Mouse (Mus musculus): ENCODE measurements around the gene Dnaaf2. TPM values are rescaled to one million over a fixed set of nuclear protein-coding genes. Genes with fewer than 3 reads are reported as not detected.
A peak's percentile ranks its signal among the peaks of the same experiment; 100 is the strongest.

Dnaaf2 gene
- total RNA-seq (2021), result 1 to 10 TPM; 1.9 TPM
- long read RNA-seq, experiment 1, transcript Dnaaf2-201 (3 exons, 3,390 nt), result major isoform, 8 of 8 reads
- long read RNA-seq, experiment 1, partial matches to known transcripts, result 0 of 8 reads
- long read RNA-seq, experiment 1, other reads (novel, unspliced or antisense), result 0 of 8 reads
- long read RNA-seq, experiment 2, transcript Dnaaf2-201 (3 exons, 3,390 nt), result major isoform, 8 of 8 reads
- long read RNA-seq, experiment 2, partial matches to known transcripts, result 0 of 8 reads
- long read RNA-seq, experiment 2, other reads (novel, unspliced or antisense), result 0 of 8 reads

DNA sequence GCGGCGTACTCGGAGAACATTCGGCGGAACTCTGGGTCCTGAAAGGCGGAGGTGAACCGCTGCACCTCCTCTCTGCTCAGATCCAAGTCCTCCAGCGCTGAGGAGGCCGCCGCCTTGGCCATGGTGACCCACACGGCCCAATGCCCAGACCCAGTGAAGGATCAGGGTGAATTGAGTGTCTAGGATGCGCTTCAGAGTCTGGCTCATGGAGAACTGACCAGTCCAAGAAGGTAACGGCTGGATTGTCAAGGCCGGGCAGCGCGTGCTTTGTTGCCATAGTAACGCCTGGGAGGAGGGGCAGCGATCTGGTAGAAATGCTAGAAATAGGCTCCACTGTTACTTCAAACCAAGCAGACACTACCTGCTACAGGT is at the start of gene Dnaaf2:
Dnaaf2 (minus strand) TSS at position 266 of the 372 bp plus-strand sequence.
- TF ChIP-seq CTCF (conservative IDR thresholded peaks at IDR 0.05), result no peak
- peak; percentile 63 to 65 for DNase-seq (ENCODE audit: low spot score in 2 of 2)
- Histone ChIP-seq H3K4me3 (peak within 1 kb of the TSS; percentile 100), H3K27ac (peak within 1 kb of the TSS; percentile 95)

GRCm38 (mm10) chr12:69241771-69242431 is 43.7 kb upstream of the Dnaaf2 start:
- peak; percentile 64 to 79 for DNase-seq (ENCODE audit: low spot score in 2 of 2)

GRCm38 (mm10) chr12:69241405-69241770 is 43.2 kb upstream of the Dnaaf2 start:
- Histone ChIP-seq H3K4me3 (peak overlapping the region; percentile 93), H3K27ac (peak overlapping the region; percentile 94)
- TF ChIP-seq CTCF (conservative IDR thresholded peaks at IDR 0.05), result no peak
- no peak for DNase-seq (ENCODE audit: low spot score in 2 of 2)

More at GRCm38 (mm10) chr12:69241771-69242431, 43.7 kb upstream of the Dnaaf2 start:
- Histone ChIP-seq H3K4me3 (peak overlapping the region; percentile 93), H3K27ac (peak overlapping the region; percentile 94)
- no peak for TF ChIP-seq CTCF (conservative IDR thresholded peaks at IDR 0.05)

DNA sequence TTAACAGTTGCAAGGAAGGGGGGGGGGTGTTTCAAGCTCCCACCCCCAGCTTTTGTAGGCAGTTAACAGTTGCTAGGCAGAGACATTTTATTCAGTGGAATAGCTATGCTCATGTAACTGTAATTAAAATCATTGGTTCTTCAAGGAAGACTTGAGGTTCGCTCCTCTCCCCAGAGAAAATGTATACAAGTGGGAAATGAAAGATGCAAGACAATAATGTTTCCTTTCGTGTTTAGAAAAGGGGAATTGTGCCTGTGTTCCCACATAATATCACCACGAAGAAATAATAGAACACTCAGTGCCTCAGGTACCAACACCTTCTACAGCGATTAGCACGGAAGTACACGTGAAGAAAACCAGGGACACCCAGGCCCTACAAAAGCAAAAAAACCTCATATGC is 42.6 kb upstream of the Dnaaf2 start, which contains the start of gene Klhdc1:
Klhdc1 (plus strand) TSS at position 301 of the 400 bp plus-strand sequence.
- no peak for DNase-seq (ENCODE audit: low spot score in 2 of 2)
- Histone ChIP-seq H3K4me3 (peak within 1 kb of the TSS; percentile 93), H3K27ac (peak within 1 kb of the TSS; percentile 94)
- no peak for TF ChIP-seq CTCF (conservative IDR thresholded peaks at IDR 0.05)

DNA sequence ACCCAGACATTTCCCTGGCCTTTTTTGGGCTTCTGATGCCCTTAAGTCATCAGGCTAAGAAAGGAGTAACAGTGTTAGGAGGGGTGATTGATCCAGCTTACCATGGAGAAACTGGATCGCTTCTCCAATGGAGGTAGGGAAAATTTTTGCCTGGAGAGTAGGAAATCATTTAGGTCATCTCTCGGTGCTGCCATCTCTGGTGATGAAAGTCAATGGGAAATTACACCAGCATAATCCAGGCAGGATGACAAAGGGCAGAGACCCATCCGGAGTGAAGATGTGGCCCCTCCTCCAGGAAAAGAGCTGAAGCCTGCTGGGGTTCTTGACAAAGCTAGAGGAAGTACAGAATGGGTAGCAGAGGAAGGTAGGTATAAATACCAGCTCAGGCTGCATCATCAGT is 40.1 kb upstream of the Dnaaf2 start:
- no peak overlapping the region for H3K4me3 ChIP-seq
- TF ChIP-seq CTCF (conservative IDR thresholded peaks at IDR 0.05), result peak; percentile 53

GRCm38 (mm10) chr12:69235782-69236181 is 37.6 kb upstream of the Dnaaf2 start:
- no peak overlapping the region for H3K4me3 ChIP-seq
- H3K27ac ChIP-seq, result no peak overlapping the region
- TF ChIP-seq CTCF (conservative IDR thresholded peaks at IDR 0.05), result no peak

More for the DNA sequence above, 40.1 kb upstream of the Dnaaf2 start:
- H3K27ac ChIP-seq, result no peak overlapping the region
- DNase-seq (ENCODE audit: low spot score in 2 of 2), result no peak

GRCm38 (mm10) chr12:69229251-69229650 is 31.0 kb upstream of the Dnaaf2 start:
- DNase-seq (ENCODE audit: low spot score in 2 of 2), result no peak
- Histone ChIP-seq H3K4me3 (no peak overlapping the region), H3K27ac (no peak overlapping the region)
- peak; percentile 42 for TF ChIP-seq CTCF (conservative IDR thresholded peaks at IDR 0.05)

More at GRCm38 (mm10) chr12:69235782-69236181, 37.6 kb upstream of the Dnaaf2 start:
- DNase-seq (ENCODE audit: low spot score in 2 of 2), result no peak

- TF ChIP-seq CTCF (conservative IDR thresholded peaks at IDR 0.05), result no peak
- DNase-seq (ENCODE audit: low spot score in 2 of 2), result peak; percentile 78 to 86
- Histone ChIP-seq H3K27ac (peak within 1 kb of the TSS; percentile 65), H3K4me3 (peak within 1 kb of the TSS; percentile 69)
These were observed 29.7 kb upstream of the Dnaaf2 start, which contains the start of gene Pole2 for GRCm38 (mm10) chr12:69227776-69228466. Gene Pole2 (minus strand): TSS chr12:69228195.

GRCm38 (mm10) chr12:69220613-69221277 is 22.5 kb upstream of the Dnaaf2 start:
- no peak overlapping the region for H3K27ac ChIP-seq
- TF ChIP-seq CTCF (conservative IDR thresholded peaks at IDR 0.05), result no peak
- H3K4me3 ChIP-seq, result no peak overlapping the region
- DNase-seq (ENCODE audit: low spot score in 2 of 2), result no peak

- TF ChIP-seq CTCF (conservative IDR thresholded peaks at IDR 0.05), result no peak
- no peak for DNase-seq (ENCODE audit: low spot score in 2 of 2)
- H3K4me3 ChIP-seq, result no peak overlapping the region
These were observed 18.4 kb upstream of the Dnaaf2 start for GRCm38 (mm10) chr12:69216587-69216986.

DNA sequence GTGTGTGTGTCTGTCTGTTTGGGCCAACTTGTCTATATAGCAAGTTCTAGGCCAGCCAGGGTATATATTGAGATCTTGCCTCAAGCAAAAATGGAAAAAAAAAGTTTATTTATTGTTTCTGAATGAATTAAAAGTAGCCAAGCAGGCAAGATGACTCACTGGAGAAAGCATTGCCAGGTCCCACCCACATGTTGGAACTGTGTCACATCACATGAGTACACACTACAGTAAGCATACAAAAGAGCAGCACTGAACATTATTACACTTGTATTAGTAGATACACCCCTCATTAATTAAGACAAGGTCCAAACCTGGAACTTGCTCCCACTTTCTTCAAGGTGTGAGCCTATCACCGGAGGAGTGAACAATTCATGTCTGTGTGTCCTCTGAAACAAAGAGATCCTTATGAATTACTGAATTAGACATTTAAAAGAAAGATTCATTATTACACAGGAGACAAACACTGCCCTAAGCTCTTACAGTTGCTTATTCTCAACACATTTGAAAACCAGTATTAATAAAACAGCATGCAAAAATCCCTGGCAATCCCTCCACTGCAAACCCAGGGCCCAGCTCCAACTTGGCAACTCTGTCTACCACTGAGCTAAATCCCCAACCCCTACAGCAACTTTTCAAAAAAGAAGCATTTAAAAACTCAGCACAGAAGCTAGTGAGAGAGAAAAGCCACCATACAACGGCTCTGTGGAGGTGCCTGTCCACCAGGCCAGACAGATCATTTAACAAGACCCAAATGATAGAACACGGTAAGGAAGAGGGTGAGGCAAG is 17.0 kb upstream of the Dnaaf2 start:
- Histone ChIP-seq H3K4me3 (no peak overlapping the region), H3K27ac (peak overlapping the region; percentile 20; the same call in 1 of the 2 replicates)
- DNase-seq (ENCODE audit: low spot score in 2 of 2), result peak; percentile 67 to 72
- TF ChIP-seq CTCF (conservative IDR thresholded peaks at IDR 0.05), result no peak

More at GRCm38 (mm10) chr12:69216587-69216986, 18.4 kb upstream of the Dnaaf2 start:
- no peak overlapping the region for H3K27ac ChIP-seq

- no peak for DNase-seq (ENCODE audit: low spot score in 2 of 2)
- Histone ChIP-seq H3K27ac (no peak overlapping the region), H3K4me3 (no peak overlapping the region)
- no peak for TF ChIP-seq CTCF (conservative IDR thresholded peaks at IDR 0.05)
These were observed 16.2 kb upstream of the Dnaaf2 start for GRCm38 (mm10) chr12:69214393-69214792.

Data from layer of hippocampus, adult 2 months (tissue).